Mouse (Mus musculus): ENCODE measurements around the gene Atxn2.

- TF ChIP-seq POLR2A (IDR thresholded peaks at IDR 0.05; ENCODE audit: borderline replicate concordance, control insufficient read depth, low read depth, low read length), result no peak
- TF ChIP-seq CTCF (IDR thresholded peaks at IDR 0.05; ENCODE audit: control insufficient read depth, insufficient read depth, low read length), result no peak
Measured at GRCm38 (mm10) chr5:121692897-121693296, 18.2 kb upstream of the Atxn2 start.
